Comparison of ENCODE assay signal across 8 mouse cellular contexts in genomic region chr13:65112459-65113110, GRCm38 (mm10). TPM values are rescaled to one million over a fixed set of nuclear protein-coding genes. Genes with fewer than 3 reads are reported as not detected.
DNase-seq lines count a peak whose midpoint lies in the region; ATAC-seq and TF ChIP-seq lines count a peak whose summit lies in the region.

Gene Mfsd14b, minus strand, starts transcription at chr13:65112975.

- peaks cover 31% of the 10 kb centered on the region for H3K4me1 ChIP-seq in erythroblast, embryonic 14.5 days (ENCODE audit: control insufficient read depth)
- H3K4me1 ChIP-seq in heart, embryonic 11.5 days (ENCODE audit: control insufficient read depth, insufficient read depth, low read length): no peaks in the 10 kb centered on the region
- H3K4me1 ChIP-seq in kidney, embryonic 16.5 days (ENCODE audit: insufficient read depth, low read length): peaks cover 9% of the 10 kb centered on the region
- peaks cover 5% of the 10 kb centered on the region; the same call in 1 of the 2 replicates for H3K4me1 ChIP-seq in liver, adult 2 months (ENCODE audit: control insufficient read depth, insufficient read depth, low read length)

- DNase-seq in brain, embryonic 14.5 days (ENCODE audit: low read depth): peak; percentile 98
- peak; percentile 86 for DNase-seq in liver, adult 2 months (ENCODE audit: extremely low read depth, low read depth, low spot score)
- DNase-seq in splenic B cell, adult 2 months (ENCODE audit: low read depth, low spot score): peak; percentile 86

- peak; percentile 98 for ATAC-seq in heart, embryonic 11.5 days (replicated peaks; ENCODE audit: insufficient number of reproducible peaks, low FRiP score, low TSS enrichment)
- peak; percentile 99 for ATAC-seq in kidney, embryonic 16.5 days (ENCODE audit: low FRiP score, low TSS enrichment)

- no peaks in the 10 kb centered on the region for H3K36me3 ChIP-seq in C2C12 (ENCODE audit: control insufficient read depth, insufficient read depth)
- H3K36me3 ChIP-seq in erythroblast, embryonic 14.5 days (ENCODE audit: control insufficient read depth): no peaks in the 10 kb centered on the region; the same call in 1 of the 2 replicates
- H3K36me3 ChIP-seq in heart, embryonic 11.5 days (ENCODE audit: control insufficient read depth, insufficient read depth, low read length): no peaks in the 10 kb centered on the region
- peaks cover 3% of the 10 kb centered on the region; the same call in 1 of the 2 replicates for H3K36me3 ChIP-seq in kidney, embryonic 16.5 days (ENCODE audit: insufficient read depth, low read length)
- H3K36me3 ChIP-seq in liver, adult 2 months (ENCODE audit: control insufficient read depth, insufficient read depth, low read length): no peaks in the 10 kb centered on the region
- no peaks in the 10 kb centered on the region for H3K36me3 ChIP-seq in myocyte (ENCODE audit: control insufficient read depth, insufficient read depth)
- H3K36me3 ChIP-seq in splenic B cell, adult 2 months (ENCODE audit: control insufficient read depth, insufficient read depth, low read length, poor library complexity, severe bottlenecking): no peaks in the 10 kb centered on the region

- peak; percentile 70; the same call in 1 of the 2 replicates for TF ChIP-seq POLR2A in brain, embryonic 14.5 days (IDR thresholded peaks at IDR 0.05; ENCODE audit: borderline replicate concordance, extremely low read depth, insufficient read depth, insufficient read length, poor library complexity, severe bottlenecking)
- peak; percentile 53; the same call in 1 of the 2 replicates for TF ChIP-seq POLR2A in liver, adult 2 months (IDR thresholded peaks at IDR 0.05; ENCODE audit: extremely low read depth, insufficient read depth, low read length)
- peak; percentile 71 for TF ChIP-seq POLR2A in myocyte (IDR thresholded peaks at IDR 0.05; ENCODE audit: insufficient read length, low read depth)

- H3K79me3 ChIP-seq in C2C12 (ENCODE audit: low read depth): peaks cover 40% of the 10 kb centered on the region

- H3K9ac ChIP-seq in heart, embryonic 11.5 days (ENCODE audit: low read depth, low read length): peak within 1 kb of the TSS; percentile 96
- peak within 1 kb of the TSS; percentile 97 for H3K9ac ChIP-seq in kidney, embryonic 16.5 days (replicated peaks; ENCODE audit: low read length)
- H3K9ac ChIP-seq in liver, adult 2 months (ENCODE audit: low read depth, low read length): peak within 1 kb of the TSS; percentile 87

- H3K4me2 ChIP-seq in heart, embryonic 11.5 days: peak within 1 kb of the TSS; percentile 88
- peak within 1 kb of the TSS; percentile 67 for H3K4me2 ChIP-seq in kidney, embryonic 16.5 days (replicated peaks; ENCODE audit: low read depth, low read length)
- H3K4me2 ChIP-seq in myocyte (ENCODE audit: low read depth): peak within 1 kb of the TSS; percentile 85

- no peaks in the 10 kb centered on the region for H3K27me3 ChIP-seq in C2C12 (ENCODE audit: control insufficient read depth, insufficient read depth, insufficient read length)
- H3K27me3 ChIP-seq in erythroblast, embryonic 14.5 days (ENCODE audit: control insufficient read depth): no peaks in the 10 kb centered on the region
- no peaks in the 10 kb centered on the region for H3K27me3 ChIP-seq in heart, embryonic 11.5 days (ENCODE audit: control insufficient read depth, insufficient read depth, low read length)
- H3K27me3 ChIP-seq in kidney, embryonic 16.5 days (ENCODE audit: insufficient read depth, low read length): no peaks in the 10 kb centered on the region
- no peaks in the 10 kb centered on the region for H3K27me3 ChIP-seq in liver, adult 2 months (ENCODE audit: control insufficient read depth, insufficient read depth, low read length)
- no peaks in the 10 kb centered on the region for H3K27me3 ChIP-seq in myocyte (ENCODE audit: control insufficient read depth, insufficient read depth, insufficient read length)
- no peaks in the 10 kb centered on the region for H3K27me3 ChIP-seq in splenic B cell, adult 2 months (ENCODE audit: control insufficient read depth, insufficient read depth, low read length, poor library complexity, severe bottlenecking)

- H3ac ChIP-seq in C2C12 (ENCODE audit: control insufficient read depth, insufficient read length, low read depth) (peak within 1 kb of the TSS; percentile 86), myocyte (ENCODE audit: control insufficient read depth, insufficient read length) (peak within 1 kb of the TSS; percentile 42)

- no peak for TF ChIP-seq CTCF in C2C12 (IDR thresholded peaks at IDR 0.05; ENCODE audit: control insufficient read depth, insufficient read depth, insufficient read length)
- TF ChIP-seq CTCF in brain, embryonic 14.5 days (IDR thresholded peaks at IDR 0.05; ENCODE audit: borderline replicate concordance, extremely low read depth, insufficient read depth, insufficient read length): no peak
- TF ChIP-seq CTCF in liver, adult 2 months (IDR thresholded peaks at IDR 0.05; ENCODE audit: low read depth, low read length): no peak

- H3K9me3 ChIP-seq in erythroblast, embryonic 14.5 days (ENCODE audit: control insufficient read depth, low read length): no peaks in the 10 kb centered on the region
- H3K9me3 ChIP-seq in heart, embryonic 11.5 days (replicated peaks; ENCODE audit: control insufficient read depth, low read length): no peaks in the 10 kb centered on the region
- peaks cover 3% of the 10 kb centered on the region; the same call in 1 of the 2 replicates for H3K9me3 ChIP-seq in kidney, embryonic 16.5 days (ENCODE audit: low read length)

- WGBS in heart, embryonic 11.5 days (ENCODE audit: insufficient replicate concordance): 1% methylated on average over 60 of the region's 60 CpGs
- under 1% methylated on average over 60 of the region's 60 CpGs for WGBS in kidney, embryonic 16.5 days
- under 1% methylated on average over 60 of the region's 60 CpGs for WGBS in liver, adult 2 months

- peaks cover 47% of the 10 kb centered on the region for H3K79me2 ChIP-seq in C2C12 (ENCODE audit: control insufficient read depth, insufficient read depth)
- peaks cover 6% of the 10 kb centered on the region; the same call in 1 of the 2 replicates for H3K79me2 ChIP-seq in liver, adult 2 months (ENCODE audit: control insufficient read depth, insufficient read depth, low read length)
- peaks cover 42% of the 10 kb centered on the region for H3K79me2 ChIP-seq in myocyte (ENCODE audit: control insufficient read depth, insufficient read depth)

- H3K4me3 ChIP-seq in C2C12 (ENCODE audit: insufficient read depth, poor library complexity, severe bottlenecking) (peak within 1 kb of the TSS; percentile 69), myocyte (peak within 1 kb of the TSS; percentile 73)
- H3K4me3 ChIP-seq in erythroblast, embryonic 14.5 days (replicated peaks): peak within 1 kb of the TSS; percentile 66
- peak within 1 kb of the TSS; percentile 88 for H3K4me3 ChIP-seq in heart, embryonic 11.5 days (ENCODE audit: low read depth, low read length)
- H3K4me3 ChIP-seq in kidney, embryonic 16.5 days (ENCODE audit: low read length): peak within 1 kb of the TSS; percentile 87
- peak within 1 kb of the TSS; percentile 88 for H3K4me3 ChIP-seq in liver, adult 2 months (ENCODE audit: insufficient read depth, low read depth, low read length)

- H3K27ac ChIP-seq in heart, embryonic 11.5 days (ENCODE audit: low read depth, low read length): peak within 1 kb of the TSS; percentile 86
- H3K27ac ChIP-seq in kidney, embryonic 16.5 days (ENCODE audit: low read length): peak within 1 kb of the TSS; percentile 93
- peak within 1 kb of the TSS; percentile 40 for H3K27ac ChIP-seq in liver, adult 2 months (replicated peaks; ENCODE audit: insufficient read depth, low read depth, low read length)

TF ChIP-seq in C2C12, 6 proteins besides CTCF, POLR2A, EP300 and RAD21:
- TF ChIP-seq FOSL1 (IDR thresholded peaks at IDR 0.05; ENCODE audit: insufficient read depth, low read length, poor library complexity, severe bottlenecking) (no peak), MAX (IDR thresholded peaks at IDR 0.05) (peak; percentile 27)

TF ChIP-seq in myocyte, 11 proteins besides CTCF, POLR2A, EP300 and RAD21:
- TF ChIP-seq TCF12 (IDR thresholded peaks at IDR 0.05; ENCODE audit: insufficient read depth, poor library complexity, severe bottlenecking): no peak
- peak; percentile 70 for TF ChIP-seq SRF (IDR thresholded peaks at IDR 0.05; ENCODE audit: control insufficient read depth, insufficient read length, low read depth)
- TF ChIP-seq MYOD1 (IDR thresholded peaks at IDR 0.05; ENCODE audit: control insufficient read depth in 1 of 3, insufficient read length in 2 of 3, low read depth in 2 of 3): no peak
- TF ChIP-seq E2F4 (IDR thresholded peaks at IDR 0.05; ENCODE audit: insufficient read depth): no peak
- TF ChIP-seq REST (IDR thresholded peaks at IDR 0.05; ENCODE audit: insufficient read depth, insufficient read length): no peak
- peak; percentile 63 for TF ChIP-seq POLR2AphosphoS2 (IDR thresholded peaks at IDR 0.05; ENCODE audit: insufficient read length, low read depth)
- TF ChIP-seq USF1 (IDR thresholded peaks at IDR 0.05; ENCODE audit: low read depth): no peak
- no peak for TF ChIP-seq MAX (IDR thresholded peaks at IDR 0.05; ENCODE audit: low read depth)
- no peak for TF ChIP-seq CEBPB (IDR thresholded peaks at IDR 0.05; ENCODE audit: insufficient read depth, poor library complexity, severe bottlenecking)
- no peak for TF ChIP-seq TCF3 (IDR thresholded peaks at IDR 0.05; ENCODE audit: insufficient read length, low read depth)
- TF ChIP-seq MYOG (IDR thresholded peaks at IDR 0.05; ENCODE audit: control insufficient read depth in 1 of 3, insufficient read depth in 1 of 3, insufficient read length in 2 of 3, low read depth in 2 of 3): no peak

RNA-seq across cellular contexts. Expression of gene Mfsd14b, which starts in this region (rescaled TPM):
- 7.3 TPM for polyA plus RNA-seq in C2C12 (2012; fragmentation: generic; extraction: Trizol)
- 21.6 and 22.8 TPM in 2 replicates for polyA plus RNA-seq in brain, embryonic 14.5 days (2012; rRNA removed)
- polyA plus RNA-seq in erythroblast, embryonic 14.5 days (2012): 0.47 and 0.66 TPM in 2 replicates
- 35.6 and 37.4 TPM in 2 replicates for polyA plus RNA-seq in heart, embryonic 11.5 days (2014; fragmentation: Nextera tagmentation; extraction: Ambion mirVana)
- polyA plus RNA-seq in kidney, embryonic 16.5 days (2015; fragmentation: Nextera tagmentation; extraction: Ambion mirVana): 53.2 and 57.9 TPM in 2 replicates
- 29.2 and 35.0 TPM in 2 replicates for total RNA-seq in liver, adult 2 months (2014; rRNA removed)
- polyA plus RNA-seq in liver, adult 2 months (2012; rRNA removed): 10.0 and 11.8 TPM in 2 replicates
- polyA plus RNA-seq in myocyte (2012; fragmentation: generic; extraction: Trizol): 6.0 TPM

Comparison
In these comparisons a context has a peak if more than half of its experiments do, and no peak if none do; other contexts are left out.
1. Peak in every context shown above with its lines: DNase-seq, ATAC-seq, H3K4me3 ChIP-seq and H3K27ac ChIP-seq.
2. H3K27ac ChIP-seq: peak in every context shown above with its lines; median percentile 93 in kidney, embryonic 16.5 days; 86 in heart, embryonic 11.5 days; 40 in liver, adult 2 months.